Mouse (Mus musculus) forebrain, embryonic 14.5 days (tissue): ENCODE results near the gene Lhfpl2. TPM values are rescaled to one million over a fixed set of nuclear protein-coding genes. Genes with fewer than 3 reads are reported as not detected.

ENCODE experiments used
- ATAC-seq: fragments of 200-750 bp; cut with Nextera tagmentation; 2 replicates; pipeline ENCODE4 v1.8.0; 2017; ENCODE audit warnings: mild to moderate bottlenecking, moderate library complexity
- DNase-seq: peaks from one replicate; pipeline ENCODE4 v3.0.0-alpha.2; 2015; ENCODE audit warnings: low spot score
- H3K27ac ChIP-seq: fragments of 300-500 bp; sonication (generic); 2 replicates; pipeline ENCODE4 v1.5.1; 2014; ENCODE audit warnings: low read depth, mild to moderate bottlenecking, control low read depth, low read length, moderate library complexity
- H3K27me3 ChIP-seq: fragments of 300-500 bp; sonication (generic); replicated peaks from 2 replicates; pipeline ENCODE4 v1.6.1; 2014; ENCODE audit warnings: low read length, control low read depth, mixed read lengths; ENCODE audit not compliant: control insufficient read depth, insufficient read depth
- H3K36me3 ChIP-seq: fragments of 300-500 bp; sonication (generic); 2 replicates; pipeline ENCODE4 v1.6.1; 2014; ENCODE audit warnings: low read length, control low read depth; ENCODE audit not compliant: control insufficient read depth, insufficient read depth
- H3K4me1 ChIP-seq: fragments of 300-500 bp; sonication (generic); 2 replicates; pipeline ENCODE4 v1.6.1; 2014; ENCODE audit warnings: antibody characterized with exemption, low read length, control low read depth; ENCODE audit not compliant: control insufficient read depth, insufficient read depth
- H3K4me2 ChIP-seq: fragments of 300-500 bp; sonication (generic); 2 replicates; pipeline ENCODE4 v1.6.1; 2014; ENCODE audit warnings: mild to moderate bottlenecking, control low read depth, low read length
- H3K4me3 ChIP-seq: fragments of 300-500 bp; sonication (generic); 2 replicates; pipeline ENCODE4 v1.5.1; 2014; ENCODE audit warnings: low read depth, low read length, control low read depth
- H3K9ac ChIP-seq: fragments of 300-500 bp; sonication (generic); 2 replicates; pipeline ENCODE4 v1.6.1; 2014; ENCODE audit warnings: mild to moderate bottlenecking, low read length, control low read depth, moderate library complexity
- H3K9me3 ChIP-seq: fragments of 300-500 bp; sonication (generic); replicated peaks from 2 replicates; pipeline ENCODE4 v1.6.1; 2016; ENCODE audit warnings: low read length, control low read depth, mixed read lengths; ENCODE audit not compliant: control insufficient read depth
- WGBS: fragments of 180-500 bp; shearing (Covaris S2); extraction: QIAGEN DNeasy Blood & Tissue Kit; methylation state at CpG from one replicate; pipeline ENCODE4 v1.1.7; 2014; 5-methylcytosine and 5-hydroxymethylcytosine counted together
- polyA plus RNA-seq: library from polyadenylated mRNA; unstranded; fragments of >200 nt; fragmentation: Nextera tagmentation; extraction: Ambion mirVana; gene quantifications from 2 replicates; pipeline ENCODE4 v1.2.1, GENCODE M21; 2014

Gene Lhfpl2
- polyA plus RNA-seq, 1 experiment from 2014 or later, result 9.7 TPM

DNA sequence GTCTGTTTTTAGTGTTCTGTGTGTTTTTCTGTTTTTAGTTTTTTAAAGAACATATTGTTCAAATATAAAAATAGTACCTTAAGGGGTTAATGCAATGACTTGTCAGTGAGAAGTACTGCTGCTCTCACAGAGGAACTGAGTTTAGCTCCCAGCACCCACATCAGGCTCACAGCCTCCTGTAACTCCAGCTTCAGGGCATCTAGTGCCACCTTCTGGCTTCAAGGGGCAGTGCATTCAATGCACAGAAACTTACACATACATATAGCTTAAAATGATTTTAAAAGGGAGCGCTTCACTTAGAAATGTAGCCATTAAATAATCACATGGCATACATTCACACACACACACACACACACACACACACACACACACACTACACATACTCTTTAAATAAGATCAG lies 60.5 kb downstream of the Lhfpl2 start:
- no peak overlapping the region for H3K4me3 ChIP-seq
- no peaks in the 10 kb centered on the region for H3K9me3 ChIP-seq
- H3K36me3 ChIP-seq, result no peaks in the 10 kb centered on the region
- H3K27ac ChIP-seq, result no peak overlapping the region
- no peaks in the 10 kb centered on the region for H3K4me1 ChIP-seq
- DNase-seq, result no peak
- no peaks in the 10 kb centered on the region for H3K27me3 ChIP-seq
- no peak overlapping the region for H3K4me2 ChIP-seq
- ATAC-seq, result no peak
- no peak overlapping the region for H3K9ac ChIP-seq
- WGBS, result 88% methylated on average over 1 of the region's 1 CpGs

DNA sequence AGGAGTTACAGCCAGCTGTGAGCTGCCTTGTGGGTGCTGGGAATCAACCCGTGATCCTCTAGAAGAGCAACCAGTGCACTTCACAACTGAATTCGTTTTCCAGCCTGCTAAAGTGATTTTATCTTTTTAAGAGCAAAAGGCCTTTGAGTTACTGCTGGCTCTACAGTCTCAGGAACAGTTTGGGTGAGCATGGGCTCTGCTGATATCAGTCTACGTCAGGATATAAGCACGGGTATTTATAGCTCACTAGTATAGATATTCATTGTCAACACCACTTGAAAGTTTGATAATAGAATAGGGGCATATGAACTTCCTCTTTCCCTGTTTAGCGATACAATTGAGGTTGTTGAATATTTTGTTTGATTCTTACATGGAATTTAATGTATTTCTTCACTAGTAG lies 61.7 kb downstream of the Lhfpl2 start:
- Histone ChIP-seq H3K4me3 (no peak overlapping the region), H3K27me3 (no peaks in the 10 kb centered on the region), H3K36me3 (no peaks in the 10 kb centered on the region), H3K4me1 (no peaks in the 10 kb centered on the region), H3K27ac (no peak overlapping the region), H3K9ac (no peak overlapping the region), H3K9me3 (no peaks in the 10 kb centered on the region), H3K4me2 (no peak overlapping the region)
- ATAC-seq (no peak), DNase-seq (no peak)
- WGBS, result 88% methylated on average over 5 of the region's 5 CpGs

DNA sequence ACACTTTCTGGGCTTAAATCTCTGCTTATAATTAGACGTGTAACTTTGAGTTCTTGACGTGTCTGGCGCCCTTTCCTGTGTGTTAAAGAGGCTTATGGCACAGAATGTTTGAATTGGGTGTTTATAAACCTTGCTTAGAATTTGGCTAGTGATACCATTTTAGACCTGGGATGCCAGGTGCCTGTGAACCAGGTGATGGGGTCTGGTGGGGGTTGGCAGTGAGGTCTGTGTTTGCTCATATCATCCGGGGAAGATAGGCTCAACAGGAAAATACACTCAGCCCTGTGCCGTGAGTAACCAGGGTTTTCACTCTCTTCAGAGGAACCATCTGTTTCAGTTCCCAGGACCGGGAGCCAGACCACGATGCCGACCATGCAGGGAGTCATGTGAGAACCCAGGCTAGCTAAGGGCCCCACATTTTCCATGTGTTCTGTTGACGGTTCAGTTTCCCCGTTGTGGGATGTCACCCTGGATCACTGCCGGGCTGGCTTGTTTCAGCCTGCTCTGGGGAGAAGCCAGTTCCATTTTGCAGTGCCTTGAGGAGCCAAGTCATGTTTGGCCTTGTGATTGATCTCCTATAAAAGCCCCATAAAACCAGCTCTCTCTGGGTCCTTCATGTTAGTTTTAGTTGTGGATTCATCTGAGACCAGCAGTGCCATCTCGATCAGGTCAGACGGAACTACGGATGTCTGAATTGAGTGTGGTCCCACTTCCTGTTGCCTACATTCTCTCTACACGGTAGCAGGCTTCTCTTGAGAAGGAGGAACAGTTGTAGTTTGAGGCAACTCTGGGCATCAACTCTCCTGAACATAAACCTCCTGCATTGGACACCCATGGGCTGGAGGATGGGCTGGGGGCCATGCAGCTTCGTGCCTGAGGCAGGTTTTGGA lies 65.4 kb downstream of the Lhfpl2 start:
- H3K4me1 ChIP-seq, result no peaks in the 10 kb centered on the region
- H3K27me3 ChIP-seq, result no peaks in the 10 kb centered on the region
- 91% methylated on average over 16 of the region's 16 CpGs for WGBS
- H3K36me3 ChIP-seq, result no peaks in the 10 kb centered on the region
- no peak overlapping the region for H3K4me3 ChIP-seq
- no peak overlapping the region for H3K4me2 ChIP-seq
- no peak for DNase-seq
- no peak for ATAC-seq
- no peak overlapping the region for H3K9ac ChIP-seq
- H3K9me3 ChIP-seq, result no peaks in the 10 kb centered on the region
- H3K27ac ChIP-seq, result no peak overlapping the region

DNA sequence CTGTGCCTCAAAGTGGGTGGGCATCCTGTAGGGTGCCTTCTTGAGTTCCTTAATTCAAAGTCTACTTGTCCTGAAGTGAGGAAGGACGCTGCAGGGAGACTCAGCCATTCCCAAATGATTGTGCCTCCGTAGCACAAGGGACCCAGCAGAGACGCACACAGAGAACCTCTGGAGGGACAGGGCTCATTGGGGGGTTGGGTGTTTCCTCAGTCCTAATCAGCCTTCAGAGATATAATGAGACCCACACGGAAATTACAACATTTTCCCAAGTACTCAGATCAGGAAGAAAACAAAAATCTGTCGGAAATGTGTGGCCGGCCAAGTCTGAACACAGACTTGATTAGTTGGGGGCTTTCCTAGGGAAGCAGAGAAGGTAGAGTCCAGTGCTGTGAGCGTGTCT lies 72.8 kb downstream of the Lhfpl2 start:
- H3K27me3 ChIP-seq, result no peaks in the 10 kb centered on the region
- H3K4me2 ChIP-seq, result no peak overlapping the region
- DNase-seq (no peak), ATAC-seq (no peak)
- WGBS, result 53% methylated on average over 7 of the region's 7 CpGs
- no peaks in the 10 kb centered on the region for H3K36me3 ChIP-seq
- H3K4me1 ChIP-seq, result peaks cover 9% of the 10 kb centered on the region
- no peak overlapping the region for H3K9ac ChIP-seq
- H3K4me3 ChIP-seq, result no peak overlapping the region
- H3K9me3 ChIP-seq, result no peaks in the 10 kb centered on the region
- no peak overlapping the region for H3K27ac ChIP-seq

DNA sequence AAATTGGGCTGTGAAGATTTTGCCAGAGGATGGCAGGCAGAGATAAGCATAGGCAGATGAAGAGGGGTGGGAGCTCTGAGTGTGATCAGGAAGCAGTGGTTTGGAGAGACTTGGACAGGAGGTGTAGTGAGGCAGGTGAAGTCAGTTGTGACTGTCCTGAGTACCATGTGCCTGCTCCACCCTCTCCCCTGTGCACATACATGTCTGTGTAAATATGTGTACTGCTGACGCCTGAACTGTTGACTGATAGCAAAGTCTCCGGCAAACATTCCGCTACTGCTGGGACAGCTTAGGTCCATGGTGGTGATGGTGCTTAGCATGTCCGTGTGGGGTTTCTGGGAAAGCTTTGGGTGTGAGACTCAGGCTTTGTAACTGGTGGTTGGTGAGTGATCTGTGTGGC lies 73.5 kb downstream of the Lhfpl2 start:
- Histone ChIP-seq H3K4me2 (no peak overlapping the region), H3K9me3 (no peaks in the 10 kb centered on the region), H3K9ac (no peak overlapping the region), H3K27ac (no peak overlapping the region), H3K4me3 (no peak overlapping the region), H3K36me3 (no peaks in the 10 kb centered on the region), H3K27me3 (no peaks in the 10 kb centered on the region), H3K4me1 (peaks cover 9% of the 10 kb centered on the region)
- ATAC-seq (no peak), DNase-seq (no peak)
- 94% methylated on average over 4 of the region's 4 CpGs for WGBS

DNA sequence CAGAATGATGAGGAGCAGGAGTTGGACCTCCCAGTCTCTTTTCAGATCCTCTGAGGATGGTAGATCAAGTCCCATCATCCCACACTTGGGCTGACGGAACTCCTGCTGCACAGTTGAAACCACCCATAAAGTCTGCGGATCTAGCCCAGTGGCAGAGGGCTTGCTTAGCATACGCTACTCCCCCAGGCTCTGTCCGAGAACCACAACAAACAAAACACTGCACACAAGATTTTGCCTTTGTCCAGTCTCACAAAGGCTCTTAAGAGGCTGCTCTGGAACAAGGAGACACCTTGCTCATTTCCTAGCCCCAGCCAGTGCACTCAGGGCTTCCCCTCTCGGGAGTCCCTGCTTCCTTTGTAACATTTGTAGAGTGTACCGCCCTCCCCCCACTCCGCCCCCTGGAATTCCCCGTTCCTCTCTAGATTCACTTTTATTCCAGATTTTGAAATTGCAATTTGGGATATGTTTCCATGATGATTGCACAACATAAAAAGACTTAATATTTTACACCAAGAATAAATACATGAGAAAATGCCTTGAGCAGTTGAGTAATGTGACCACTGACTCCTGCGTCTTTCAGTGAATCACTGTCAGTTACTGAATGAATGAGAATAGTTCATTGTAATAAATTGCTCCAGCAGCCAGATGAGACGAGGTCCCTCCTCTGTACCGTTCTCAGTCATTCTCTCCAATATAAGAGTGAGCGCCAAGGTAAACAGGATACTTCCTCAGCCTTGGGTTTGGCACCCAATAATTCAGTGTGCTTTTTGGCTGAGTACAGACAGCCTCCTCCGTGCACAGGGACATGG lies 74.8 kb downstream of the Lhfpl2 start:
- no peak overlapping the region for H3K4me2 ChIP-seq
- 61% methylated on average over 13 of the region's 13 CpGs for WGBS
- no peaks in the 10 kb centered on the region for H3K9me3 ChIP-seq
- DNase-seq, result no peak
- H3K36me3 ChIP-seq, result no peaks in the 10 kb centered on the region
- no peak for ATAC-seq
- no peaks in the 10 kb centered on the region for H3K27me3 ChIP-seq
- peaks cover 9% of the 10 kb centered on the region for H3K4me1 ChIP-seq
- H3K9ac ChIP-seq, result no peak overlapping the region
- no peak overlapping the region for H3K27ac ChIP-seq
- no peak overlapping the region for H3K4me3 ChIP-seq

DNA sequence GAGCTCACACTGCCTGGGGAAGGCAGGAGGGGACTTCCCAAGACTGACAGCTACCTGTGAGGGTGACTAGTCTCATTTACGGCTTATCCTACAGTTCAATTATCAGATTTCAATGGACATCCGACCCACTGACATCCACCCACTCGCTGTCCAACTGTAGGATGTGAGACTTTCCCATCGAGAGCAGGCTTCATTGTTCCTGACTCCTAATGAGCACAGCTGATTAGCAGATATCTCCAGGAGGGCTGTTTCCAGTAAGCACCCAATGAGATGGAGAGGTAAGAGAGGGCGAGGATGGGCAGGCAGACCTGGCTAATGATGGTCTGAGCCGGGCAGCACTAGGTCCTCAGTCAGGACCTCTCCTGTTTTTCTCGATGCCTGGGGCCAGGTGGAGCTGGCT lies 77.0 kb downstream of the Lhfpl2 start:
- no peak overlapping the region for H3K27ac ChIP-seq
- H3K27me3 ChIP-seq, result no peaks in the 10 kb centered on the region
- DNase-seq (no peak), ATAC-seq (no peak)
- H3K36me3 ChIP-seq, result no peaks in the 10 kb centered on the region
- H3K9ac ChIP-seq, result no peak overlapping the region
- H3K9me3 ChIP-seq, result no peaks in the 10 kb centered on the region
- H3K4me3 ChIP-seq, result no peak overlapping the region
- peaks cover 9% of the 10 kb centered on the region for H3K4me1 ChIP-seq
- 45% methylated on average over 7 of the region's 7 CpGs for WGBS
- H3K4me2 ChIP-seq, result no peak overlapping the region

DNA sequence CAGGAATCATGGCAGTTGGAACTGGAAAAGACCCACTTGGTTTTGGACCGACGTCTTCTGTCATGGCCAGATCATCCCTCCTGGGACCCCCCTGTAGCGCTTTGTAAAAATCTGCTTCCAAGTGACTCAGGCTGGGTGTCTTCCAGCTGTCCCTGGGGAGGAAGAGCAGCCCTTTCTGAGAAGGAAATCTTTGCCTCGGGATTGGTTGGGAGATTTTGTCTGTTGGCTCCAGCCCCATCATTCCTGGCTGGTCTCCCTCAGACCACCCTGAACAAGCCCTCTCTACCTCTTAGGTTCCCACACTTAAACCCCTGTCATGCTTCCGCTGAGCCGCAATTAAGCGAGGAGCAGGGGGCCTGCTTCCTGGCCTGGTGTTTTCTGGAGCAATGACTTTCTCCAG lies 77.6 kb downstream of the Lhfpl2 start:
- ATAC-seq, result no peak
- Histone ChIP-seq H3K27ac (no peak overlapping the region), H3K4me1 (peaks cover 9% of the 10 kb centered on the region), H3K9ac (no peak overlapping the region), H3K9me3 (no peaks in the 10 kb centered on the region), H3K36me3 (no peaks in the 10 kb centered on the region), H3K4me2 (no peak overlapping the region), H3K27me3 (no peaks in the 10 kb centered on the region), H3K4me3 (no peak overlapping the region)
- WGBS, result 72% methylated on average over 7 of the region's 7 CpGs
- DNase-seq, result no peak
